8 mouse cellular contexts compared by ENCODE assay signal in the genomic region with DNA sequence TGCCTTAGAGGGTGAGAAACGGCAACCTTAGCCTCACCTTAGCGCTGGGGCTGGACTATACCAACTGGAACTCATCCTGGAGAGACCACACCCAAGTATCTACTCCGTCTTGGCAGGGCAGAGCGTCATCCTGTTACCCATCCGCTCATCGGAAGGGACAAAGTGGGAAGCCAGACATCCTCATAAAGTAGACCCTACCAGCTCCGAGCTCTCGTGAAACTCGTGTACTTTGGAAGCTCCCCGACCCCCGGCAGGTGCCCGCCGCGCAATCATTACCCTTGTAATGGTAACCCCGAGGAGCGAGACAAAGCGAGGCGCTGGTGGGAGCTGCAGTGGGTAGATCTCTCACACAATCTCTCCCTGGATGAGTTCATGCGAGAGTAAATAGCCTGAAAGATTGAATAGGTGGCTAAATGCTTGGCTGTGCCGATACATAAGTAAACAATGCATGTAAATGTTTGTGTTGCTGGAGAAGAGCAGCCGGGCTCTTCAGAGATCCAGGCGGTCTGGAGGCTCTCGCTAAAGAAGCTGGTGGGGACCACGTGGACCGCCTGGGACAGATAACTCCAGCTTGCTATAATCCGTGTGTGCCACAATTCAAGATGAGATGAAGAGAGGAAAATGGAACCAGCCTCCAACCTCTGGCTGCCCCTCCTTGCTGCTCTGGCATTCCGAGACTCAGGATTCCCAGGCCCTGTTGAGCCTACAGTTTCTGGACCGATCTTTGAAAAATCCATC. TPM values are rescaled to one million over a fixed set of nuclear protein-coding genes. Genes with fewer than 3 reads are reported as not detected.
DNase-seq lines count a peak whose midpoint lies in the region; ATAC-seq lines count a peak whose summit lies in the region.

No protein-coding gene starts in this region.

- intact Hi-C loops in gastrocnemius, postnatal 36 days (cut with DNase I) = no loop called here

- no peaks in the 10 kb centered on the region for H3K9me3 ChIP-seq in kidney, embryonic 14.5 days (ENCODE audit: control insufficient read depth, low read length)
- H3K9me3 ChIP-seq in hindbrain, embryonic 15.5 days = no peaks in the 10 kb centered on the region
- no peaks in the 10 kb centered on the region for H3K9me3 ChIP-seq in neural tube, embryonic 13.5 days

- H3K9ac ChIP-seq in kidney, embryonic 14.5 days (ENCODE audit: low read depth, low read length) = no peak overlapping the region
- peak overlapping the region; percentile 59 for H3K9ac ChIP-seq in hindbrain, embryonic 15.5 days
- peak overlapping the region; percentile 75 for H3K9ac ChIP-seq in neural tube, embryonic 13.5 days

- peaks cover 3% of the 10 kb centered on the region; the same call in 1 of the 2 replicates for H3K4me1 ChIP-seq in kidney, embryonic 14.5 days (ENCODE audit: control insufficient read depth, insufficient read depth, low read length)
- peaks cover 21% of the 10 kb centered on the region for H3K4me1 ChIP-seq in hindbrain, embryonic 15.5 days (replicated peaks)
- H3K4me1 ChIP-seq in neural tube, embryonic 13.5 days (replicated peaks) = peaks cover 49% of the 10 kb centered on the region

- ATAC-seq in kidney, embryonic 14.5 days (ENCODE audit: low FRiP score, low TSS enrichment) = 0 out of 2 replicates have a peak, but pooled peaks have one; percentile 43
- ATAC-seq in hindbrain, embryonic 15.5 days (ENCODE audit: low FRiP score, low read depth) = peak; percentile 32; the same call in 1 of the 2 replicates
- ATAC-seq in neural tube, embryonic 13.5 days (ENCODE audit: low read depth) = peak; percentile 33

- peak overlapping the region; percentile 86 for H3K4me2 ChIP-seq in kidney, embryonic 14.5 days (replicated peaks; ENCODE audit: low read depth, low read length)
- peak overlapping the region; percentile 75 for H3K4me2 ChIP-seq in hindbrain, embryonic 15.5 days
- H3K4me2 ChIP-seq in neural tube, embryonic 13.5 days = peak overlapping the region; percentile 75

- peaks cover 66% of the 10 kb centered on the region for H3K27me3 ChIP-seq in kidney, embryonic 14.5 days (ENCODE audit: control insufficient read depth, insufficient read depth, low read length)
- H3K27me3 ChIP-seq in hindbrain, embryonic 15.5 days = no peaks in the 10 kb centered on the region
- H3K27me3 ChIP-seq in neural tube, embryonic 13.5 days = peaks cover 53% of the 10 kb centered on the region

- WGBS in kidney, embryonic 14.5 days = 4% methylated on average over 28 of the region's 28 CpGs
- WGBS in hindbrain, embryonic 15.5 days = 2% methylated on average over 28 of the region's 28 CpGs
- 2% methylated on average over 28 of the region's 28 CpGs for WGBS in neural tube, embryonic 13.5 days

- H3K4me3 ChIP-seq in kidney, embryonic 14.5 days (ENCODE audit: low read length) = peak overlapping the region; percentile 44
- peak overlapping the region; percentile 63 for H3K4me3 ChIP-seq in hindbrain, embryonic 15.5 days
- peak overlapping the region; percentile 55 for H3K4me3 ChIP-seq in neural tube, embryonic 13.5 days

- no peaks in the 10 kb centered on the region for H3K36me3 ChIP-seq in kidney, embryonic 14.5 days (ENCODE audit: control insufficient read depth, insufficient read depth, low read length)
- H3K36me3 ChIP-seq in hindbrain, embryonic 15.5 days = no peaks in the 10 kb centered on the region
- no peaks in the 10 kb centered on the region for H3K36me3 ChIP-seq in neural tube, embryonic 13.5 days

- H3K27ac ChIP-seq in kidney, embryonic 14.5 days (ENCODE audit: low read depth, low read length) = no peak overlapping the region
- peak overlapping the region; percentile 89 for H3K27ac ChIP-seq in hindbrain, embryonic 15.5 days (replicated peaks)
- H3K27ac ChIP-seq in neural tube, embryonic 13.5 days (replicated peaks) = peak overlapping the region; percentile 91

- no peak for DNase-seq in kidney, postnatal 14 days
- DNase-seq in embryo, embryonic 10 days (ENCODE audit: low spot score) = peak; percentile 38
- DNase-seq in adipocyte (ENCODE audit: low spot score) = no peak
- no peak for DNase-seq in gastrocnemius, postnatal 25 days
- no peak for DNase-seq in gastrocnemius, postnatal 36 days

RNA-seq across cellular contexts. Expression of a gene that starts 1.2 kb away (rescaled TPM):
- polyA plus RNA-seq in kidney, embryonic 14.5 days (2014; fragmentation: Nextera tagmentation; extraction: Ambion mirVana) = 0.53 and 0.57 TPM in 2 replicates
- 30.2 and 31.6 TPM in 2 replicates for polyA plus RNA-seq in hindbrain, embryonic 15.5 days (2015; fragmentation: Nextera tagmentation; extraction: Ambion mirVana)
- 26.8 and 32.3 TPM in 2 replicates for polyA plus RNA-seq in neural tube, embryonic 13.5 days (2015; fragmentation: Nextera tagmentation; extraction: Ambion mirVana)
- under 1 TPM; 0.10 to 0.35 TPM for total RNA-seq in gastrocnemius, postnatal 25 days (2021)
- total RNA-seq in gastrocnemius, postnatal 36 days (2021) = under 1 TPM; 0.18 to 0.32 TPM

RNA-seq across cellular contexts. Expression of a gene that starts 51.7 kb away (rescaled TPM):
- not detected in 2 replicates for polyA plus RNA-seq in kidney, embryonic 14.5 days (2014; fragmentation: Nextera tagmentation; extraction: Ambion mirVana)
- polyA plus RNA-seq in hindbrain, embryonic 15.5 days (2015; fragmentation: Nextera tagmentation; extraction: Ambion mirVana) = 0.25 and 0.29 TPM in 2 replicates
- 0.36 TPM in 1 of 2 replicates, not detected in the other for polyA plus RNA-seq in neural tube, embryonic 13.5 days (2015; fragmentation: Nextera tagmentation; extraction: Ambion mirVana)
- total RNA-seq in gastrocnemius, postnatal 25 days (2021) = not detected
- total RNA-seq in gastrocnemius, postnatal 36 days (2021) = not detected

RNA-seq across cellular contexts. Expression of a gene that starts 52.4 kb away (rescaled TPM):
- polyA plus RNA-seq in kidney, embryonic 14.5 days (2014; fragmentation: Nextera tagmentation; extraction: Ambion mirVana) = 33.9 and 40.6 TPM in 2 replicates
- 24.3 and 25.1 TPM in 2 replicates for polyA plus RNA-seq in hindbrain, embryonic 15.5 days (2015; fragmentation: Nextera tagmentation; extraction: Ambion mirVana)
- 30.7 and 35.5 TPM in 2 replicates for polyA plus RNA-seq in neural tube, embryonic 13.5 days (2015; fragmentation: Nextera tagmentation; extraction: Ambion mirVana)
- total RNA-seq in gastrocnemius, postnatal 25 days (2021) = 1 to 10 TPM; 7.3 to 9.2 TPM
- total RNA-seq in gastrocnemius, postnatal 36 days (2021) = 10 to 100 TPM in 1 of 2 experiments, 1 to 10 TPM in 1; 8.1 to 10.6 TPM

Comparison
In these comparisons a context has a peak if more than half of its experiments do, and no peak if none do; other contexts are left out.
1. RNA of a gene that starts 1.2 kb away (polyA plus RNA-seq): 30.2 to 31.6 TPM in hindbrain, embryonic 15.5 days and 26.8 to 32.3 TPM in neural tube, embryonic 13.5 days; 0.53 to 0.57 TPM in kidney, embryonic 14.5 days; every median in the first group is over 10 times any median in the second.
2. Peak in every context shown above with its lines, with median percentiles within 50 percentile points of each other: ATAC-seq, H3K4me2 ChIP-seq and H3K4me3 ChIP-seq.